8 mouse cellular contexts compared by ENCODE assay signal in genomic region chr9:63612565-63613515, GRCm38 (mm10). TPM values are rescaled to one million over a fixed set of nuclear protein-coding genes. Genes with fewer than 3 reads are reported as not detected.
DNase-seq lines count a peak whose midpoint lies in the region; ATAC-seq lines count a peak whose summit lies in the region.

No protein-coding gene starts in this region.

- no peaks in the 10 kb centered on the region for H3K9me3 ChIP-seq in midbrain, embryonic 11.5 days (ENCODE audit: control insufficient read depth, low read length)
- no peaks in the 10 kb centered on the region; the same call in 1 of the 2 replicates for H3K9me3 ChIP-seq in midbrain, embryonic 10.5 days (replicated peaks)
- H3K9me3 ChIP-seq in embryonic facial prominence, embryonic 12.5 days, result no peaks in the 10 kb centered on the region

- 0 out of 2 replicates have a peak, but pooled peaks have one; percentile 35 for ATAC-seq in midbrain, embryonic 11.5 days (ENCODE audit: low FRiP score)
- ATAC-seq in embryonic facial prominence, embryonic 12.5 days (ENCODE audit: insufficient number of reproducible peaks, insufficient read depth, low FRiP score, low TSS enrichment), result peak; percentile 77
- no peak for ATAC-seq in activated CD4-positive, CD25-positive, alpha-beta regulatory T cell, adult 4 months

- no peak overlapping the region for H3K4me3 ChIP-seq in midbrain, embryonic 11.5 days (ENCODE audit: low read depth, low read length)
- no peak overlapping the region for H3K4me3 ChIP-seq in midbrain, embryonic 10.5 days
- no peak overlapping the region for H3K4me3 ChIP-seq in embryonic facial prominence, embryonic 12.5 days

- no peaks in the 10 kb centered on the region for H3K36me3 ChIP-seq in midbrain, embryonic 11.5 days (ENCODE audit: control insufficient read depth, insufficient read depth, low read length)
- H3K36me3 ChIP-seq in midbrain, embryonic 10.5 days, result peaks cover 19% of the 10 kb centered on the region
- H3K36me3 ChIP-seq in embryonic facial prominence, embryonic 12.5 days, result peaks cover 9% of the 10 kb centered on the region

- no peak overlapping the region for H3K27ac ChIP-seq in midbrain, embryonic 11.5 days (ENCODE audit: low read depth, low read length)
- no peak overlapping the region; the same call in 1 of the 2 replicates for H3K27ac ChIP-seq in midbrain, embryonic 10.5 days (replicated peaks)
- peak overlapping the region; percentile 72 for H3K27ac ChIP-seq in embryonic facial prominence, embryonic 12.5 days

- WGBS in midbrain, embryonic 11.5 days, result 52% methylated on average over 16 of the region's 16 CpGs
- 60% methylated on average over 16 of the region's 16 CpGs for WGBS in midbrain, embryonic 10.5 days
- 40% methylated on average over 16 of the region's 16 CpGs for WGBS in embryonic facial prominence, embryonic 12.5 days

- no peak overlapping the region for H3K4me2 ChIP-seq in midbrain, embryonic 11.5 days
- H3K4me2 ChIP-seq in embryonic facial prominence, embryonic 12.5 days (replicated peaks), result peak overlapping the region; percentile 33

- H3K27me3 ChIP-seq in midbrain, embryonic 11.5 days (ENCODE audit: control insufficient read depth, insufficient read depth, low read length), result no peaks in the 10 kb centered on the region
- no peaks in the 10 kb centered on the region for H3K27me3 ChIP-seq in midbrain, embryonic 10.5 days (ENCODE audit: low read depth, poor library complexity, severe bottlenecking)
- no peaks in the 10 kb centered on the region; the same call in 1 of the 2 replicates for H3K27me3 ChIP-seq in embryonic facial prominence, embryonic 12.5 days

- no peak overlapping the region for H3K9ac ChIP-seq in midbrain, embryonic 11.5 days (ENCODE audit: low read length)
- H3K9ac ChIP-seq in embryonic facial prominence, embryonic 12.5 days, result 0 out of 2 replicates have a peak overlapping the region, but pooled peaks have one; percentile 19

- H3K4me1 ChIP-seq in midbrain, embryonic 11.5 days (ENCODE audit: control insufficient read depth, insufficient read depth, low read length), result peaks cover 28% of the 10 kb centered on the region
- peaks cover 56% of the 10 kb centered on the region for H3K4me1 ChIP-seq in midbrain, embryonic 10.5 days
- peaks cover 54% of the 10 kb centered on the region for H3K4me1 ChIP-seq in embryonic facial prominence, embryonic 12.5 days

- peak; percentile 89 for DNase-seq in midbrain, embryonic 11.5 days (ENCODE audit: low spot score, missing footprints)
- no peak for DNase-seq in midbrain, embryonic 10.5 days (ENCODE audit: low spot score)
- peak; percentile 25 for DNase-seq in kidney, adult 11 months
- DNase-seq in lung, postnatal 10 days, result peak; percentile 27
- DNase-seq in ovary, postnatal 14 days (ENCODE audit: low spot score), result no peak
- no peak for DNase-seq in spleen, postnatal 4 days (ENCODE audit: low spot score in 2 of 2)

RNA-seq across cellular contexts. Expression of gene Aagab, which starts 10.4 kb away (rescaled TPM):
- 57.5 and 57.7 TPM in 2 replicates for polyA plus RNA-seq in midbrain, embryonic 11.5 days (2014; fragmentation: Nextera tagmentation; extraction: Ambion mirVana)
- 53.3 and 54.5 TPM in 2 replicates for polyA plus RNA-seq in midbrain, embryonic 10.5 days (2016; fragmentation: Nextera tagmentation; extraction: Ambion mirVana)
- 28.7 and 28.9 TPM in 2 replicates for polyA plus RNA-seq in embryonic facial prominence, embryonic 12.5 days (2016; fragmentation: Nextera tagmentation; extraction: Ambion mirVana)
- 10 to 100 TPM; 37.0 to 38.5 TPM for polyA plus RNA-seq in activated CD4-positive, CD25-positive, alpha-beta regulatory T cell, adult 4 months (2017; shearing (Covaris generic))

RNA-seq across cellular contexts. Expression of gene Iqch, which starts 10.5 kb away (rescaled TPM):
- polyA plus RNA-seq in midbrain, embryonic 11.5 days (2014; fragmentation: Nextera tagmentation; extraction: Ambion mirVana), result 0.10 TPM in 1 of 2 replicates, not detected in the other
- 0.10 TPM in 2 replicates for polyA plus RNA-seq in midbrain, embryonic 10.5 days (2016; fragmentation: Nextera tagmentation; extraction: Ambion mirVana)
- polyA plus RNA-seq in embryonic facial prominence, embryonic 12.5 days (2016; fragmentation: Nextera tagmentation; extraction: Ambion mirVana), result 0.08 and 0.14 TPM in 2 replicates
- polyA plus RNA-seq in activated CD4-positive, CD25-positive, alpha-beta regulatory T cell, adult 4 months (2017; shearing (Covaris generic)), result not detected

Comparison
In these comparisons a context has a peak if more than half of its experiments do, and no peak if none do; other contexts are left out.
1. DNase-seq: peak in midbrain, embryonic 11.5 days (single experiment), kidney, adult 11 months (single experiment) and lung, postnatal 10 days (single experiment); none in midbrain, embryonic 10.5 days (single experiment), ovary, postnatal 14 days (single experiment) and spleen, postnatal 4 days (0 of 2).